16 mouse cellular contexts compared by ENCODE assay signal in genomic region chr6:9028501-9028900, GRCm38 (mm10).
"Had no signal": no experiment of that assay in that cellular context is flagged by ENCODE, and none has a peak within 500 bp of the region (broad histone marks: within the 10 kb centered on the region; RNA-seq: fewer than 3 reads in every experiment).

No protein-coding gene starts in this region.

- H3K36me3 ChIP-seq: lung, embryonic 15.5 days; midbrain, embryonic 13.5 days; midbrain, embryonic 15.5 days; neural tube, embryonic 12.5 days; stomach, embryonic 15.5 days had no signal

- H3K9me3 ChIP-seq: lung, embryonic 15.5 days; megakaryocyte, embryonic 14.5 days; midbrain, embryonic 13.5 days; midbrain, embryonic 15.5 days; neural tube, embryonic 12.5 days; stomach, embryonic 15.5 days had no signal

- H3K4me2 ChIP-seq: lung, embryonic 15.5 days; midbrain, embryonic 11.5 days; midbrain, embryonic 13.5 days; midbrain, embryonic 15.5 days; neural tube, embryonic 12.5 days; stomach, embryonic 15.5 days had no signal

- H3K4me3 ChIP-seq: lung, embryonic 15.5 days; megakaryocyte, embryonic 14.5 days; midbrain, embryonic 13.5 days; midbrain, embryonic 15.5 days; neural tube, embryonic 12.5 days; stomach, embryonic 15.5 days had no signal

- H3K27ac ChIP-seq: lung, embryonic 15.5 days; macrophage; midbrain, embryonic 13.5 days; midbrain, embryonic 15.5 days; neural tube, embryonic 12.5 days; stomach, embryonic 15.5 days; stomach, postnatal 0 days had no signal

- DNase-seq: liver, postnatal 0 days; lung, adult 2 months; lung, postnatal 14 days; lung, postnatal 36 days; right cerebral cortex, postnatal 14 days; thymus, adult 2 months; thymus, postnatal 36 days had no signal

- H3K27me3 ChIP-seq: lung, embryonic 15.5 days; megakaryocyte, embryonic 14.5 days; midbrain, embryonic 13.5 days; midbrain, embryonic 15.5 days; neural tube, embryonic 12.5 days; stomach, embryonic 15.5 days had no signal

- H3K9ac ChIP-seq: liver, postnatal 0 days; lung, embryonic 15.5 days; midbrain, embryonic 13.5 days; midbrain, embryonic 15.5 days; neural tube, embryonic 12.5 days; stomach, embryonic 15.5 days had no signal

- H3K4me1 ChIP-seq: lung, embryonic 15.5 days; megakaryocyte, embryonic 14.5 days; midbrain, embryonic 13.5 days; neural tube, embryonic 12.5 days; stomach, embryonic 15.5 days had no signal
